Mouse (Mus musculus) heart, embryonic 14.5 days (tissue): ENCODE results near the gene Elmo3. TPM values are rescaled to one million over a fixed set of nuclear protein-coding genes. Genes with fewer than 3 reads are reported as not detected.

Source experiments
- ATAC-seq: fragments of 200-750 bp; cut with Nextera tagmentation; 2 replicates; pipeline ENCODE4 v1.8.0; 2017; ENCODE audit warnings: low read depth, moderate TSS enrichment; ENCODE audit not compliant: insufficient number of reproducible peaks, insufficient read depth, low FRiP score
- H3K27ac ChIP-seq, 2 experiments: fragments of 200-500 bp in 1 of 2; fragments of 300-500 bp in 1 of 2; sonication (generic) in 1 of 2; replicated peaks in 1 of 2; 2 replicates each; pipeline ENCODE4 v1.5.1; 2012 to 2014; ENCODE audit warnings: low read depth in 2 of 2, low read length in 2 of 2, control low read depth in 1 of 2, mild to moderate bottlenecking in 1 of 2, mixed read lengths in 1 of 2; ENCODE audit not compliant: control insufficient read depth in 1 of 2, insufficient read depth in 1 of 2
- H3K27me3 ChIP-seq: fragments of 300-500 bp; sonication (generic); 2 replicates; pipeline ENCODE4 v1.6.1; 2014; ENCODE audit warnings: mild to moderate bottlenecking, low read length, control low read depth; ENCODE audit not compliant: control insufficient read depth, insufficient read depth
- H3K36me3 ChIP-seq: fragments of 300-500 bp; sonication (generic); 2 replicates; pipeline ENCODE4 v1.6.1; 2014; ENCODE audit warnings: mild to moderate bottlenecking, control low read depth, low read length, mixed read lengths; ENCODE audit not compliant: control insufficient read depth, insufficient read depth
- H3K4me1 ChIP-seq, 2 experiments: fragments of 200-500 bp in 1 of 2; fragments of 300-500 bp in 1 of 2; sonication (generic) in 1 of 2; 2 replicates each; pipeline ENCODE4 v1.6.1; 2012 to 2014; ENCODE audit warnings: low read length in 2 of 2, control low read depth in 1 of 2, mixed read lengths in 1 of 2; ENCODE audit not compliant: control insufficient read depth in 2 of 2, insufficient read depth in 2 of 2
- H3K4me2 ChIP-seq: fragments of 300-500 bp; sonication (generic); 2 replicates; pipeline ENCODE4 v1.6.1; 2014; ENCODE audit warnings: mild to moderate bottlenecking, low read length
- H3K4me3 ChIP-seq, 2 experiments: fragments of 200-500 bp in 1 of 2; fragments of 300-500 bp in 1 of 2; sonication (generic) in 1 of 2; 2 replicates each; pipeline ENCODE4 v1.5.1; 2012 to 2014; ENCODE audit warnings: low read length in 2 of 2, mild to moderate bottlenecking in 2 of 2, control low read depth in 1 of 2, low read depth in 1 of 2, moderate library complexity in 1 of 2; ENCODE audit not compliant: control insufficient read depth in 1 of 2, insufficient read depth in 1 of 2
- H3K9ac ChIP-seq: fragments of 300-500 bp; sonication (generic); 2 replicates; pipeline ENCODE4 v1.6.1; 2014; ENCODE audit warnings: mild to moderate bottlenecking, low read length
- H3K9me3 ChIP-seq: fragments of 300-500 bp; sonication (generic); 2 replicates; pipeline ENCODE4 v1.6.1; 2016; ENCODE audit warnings: low read length, control low read depth; ENCODE audit not compliant: control insufficient read depth
- WGBS: fragments of 180-500 bp; shearing (Covaris S2); extraction: QIAGEN DNeasy Blood & Tissue Kit; methylation state at CpG from one replicate; pipeline ENCODE4 v1.1.7; 2014; 5-methylcytosine and 5-hydroxymethylcytosine counted together
- polyA plus RNA-seq: library from polyadenylated mRNA; unstranded; fragments of >200 nt; fragmentation: Nextera tagmentation; extraction: Ambion mirVana; gene quantifications from 2 replicates; pipeline ENCODE4 v1.2.1, GENCODE M21; 2014

Elmo3 gene
- polyA plus RNA-seq, 1 experiment from 2014 or later = 3.4 TPM

- Histone ChIP-seq H3K27ac (no peak overlapping the region), H3K27me3 (0 out of 2 replicates have a peak, but pooled peaks cover 5% of the 10 kb centered on the region)
- WGBS = 78% methylated on average over 8 of the region's 8 CpGs
Measured at GRCm38 (mm10) chr8:105353583-105354135, 48.3 kb downstream of the Elmo3 start.

GRCm38 (mm10) chr8:105354549-105354948, 49.1 kb downstream of the Elmo3 start:
- Histone ChIP-seq H3K4me1 (peaks cover 11 to 12% of the 10 kb centered on the region in 2 experiments), H3K27me3 (0 out of 2 replicates have a peak, but pooled peaks cover 5% of the 10 kb centered on the region), H3K27ac (no peak overlapping the region), H3K4me2 (no peak overlapping the region), H3K9ac (no peak overlapping the region), H3K9me3 (no peaks in the 10 kb centered on the region), H3K36me3 (no peaks in the 10 kb centered on the region), H3K4me3 (no peak overlapping the region)
- WGBS = 89% methylated on average over 4 of the region's 4 CpGs
- ATAC-seq = no peak

More at GRCm38 (mm10) chr8:105353583-105354135, 48.3 kb downstream of the Elmo3 start:
- no peak overlapping the region for H3K9ac ChIP-seq
- H3K9me3 ChIP-seq = no peaks in the 10 kb centered on the region
- H3K36me3 ChIP-seq = no peaks in the 10 kb centered on the region
- H3K4me2 ChIP-seq = no peak overlapping the region
- no peak overlapping the region for H3K4me3 ChIP-seq
- ATAC-seq = no peak
- peaks cover 14 to 15% of the 10 kb centered on the region in 2 experiments for H3K4me1 ChIP-seq

GRCm38 (mm10) chr8:105355179-105356024, 50.0 kb downstream of the Elmo3 start:
- H3K27ac ChIP-seq = no peak overlapping the region
- peaks cover 5 to 7% of the 10 kb centered on the region in 2 experiments; a peak in 3 of 4 replicates for H3K4me1 ChIP-seq
- H3K4me3 ChIP-seq = no peak overlapping the region
- no peak overlapping the region for H3K9ac ChIP-seq
- no peak for ATAC-seq
- no peaks in the 10 kb centered on the region for H3K9me3 ChIP-seq
- 70% methylated on average over 26 of the region's 26 CpGs for WGBS
- H3K36me3 ChIP-seq = no peaks in the 10 kb centered on the region
- no peak overlapping the region for H3K4me2 ChIP-seq
- H3K27me3 ChIP-seq = 0 out of 2 replicates have a peak, but pooled peaks cover 5% of the 10 kb centered on the region

GRCm38 (mm10) chr8:105356681-105357080, 51.3 kb downstream of the Elmo3 start:
- Histone ChIP-seq H3K9me3 (no peaks in the 10 kb centered on the region), H3K36me3 (no peaks in the 10 kb centered on the region), H3K4me2 (no peak overlapping the region), H3K27ac (no peak overlapping the region), H3K4me3 (no peak overlapping the region), H3K9ac (no peak overlapping the region), H3K27me3 (no peaks in the 10 kb centered on the region), H3K4me1 (peaks cover 2 to 3% of the 10 kb centered on the region in 2 experiments; a peak in 2 of 4 replicates)
- ATAC-seq = no peak
- WGBS = 88% methylated on average over 14 of the region's 14 CpGs

- no peak for ATAC-seq
- WGBS = 77% methylated on average over 15 of the region's 15 CpGs
- Histone ChIP-seq H3K4me3 (no peak overlapping the region), H3K36me3 (no peaks in the 10 kb centered on the region), H3K27me3 (no peaks in the 10 kb centered on the region), H3K9ac (no peak overlapping the region), H3K27ac (no peak overlapping the region), H3K4me1 (peaks cover 3 to 6% of the 10 kb centered on the region in 2 experiments; a peak in 3 of 4 replicates), H3K9me3 (no peaks in the 10 kb centered on the region), H3K4me2 (no peak overlapping the region)
Measured at GRCm38 (mm10) chr8:105359208-105359607, 53.8 kb downstream of the Elmo3 start.

- Histone ChIP-seq H3K36me3 (no peaks in the 10 kb centered on the region), H3K4me2 (no peak overlapping the region), H3K9ac (no peak overlapping the region), H3K9me3 (no peaks in the 10 kb centered on the region), H3K27me3 (no peaks in the 10 kb centered on the region), H3K27ac (no peak overlapping the region), H3K4me1 (peaks cover 3 to 6% of the 10 kb centered on the region in 2 experiments; a peak in 3 of 4 replicates), H3K4me3 (no peak overlapping the region)
- WGBS = 37% methylated on average over 4 of the region's 4 CpGs
- no peak for ATAC-seq
Measured at GRCm38 (mm10) chr8:105359646-105360045, 54.2 kb downstream of the Elmo3 start.
